Mouse (Mus musculus): ENCODE data around the gene Stxbp6.
A peak's percentile ranks its signal among the peaks of the same experiment; 100 is the strongest.

The Stxbp6 gene

DNA sequence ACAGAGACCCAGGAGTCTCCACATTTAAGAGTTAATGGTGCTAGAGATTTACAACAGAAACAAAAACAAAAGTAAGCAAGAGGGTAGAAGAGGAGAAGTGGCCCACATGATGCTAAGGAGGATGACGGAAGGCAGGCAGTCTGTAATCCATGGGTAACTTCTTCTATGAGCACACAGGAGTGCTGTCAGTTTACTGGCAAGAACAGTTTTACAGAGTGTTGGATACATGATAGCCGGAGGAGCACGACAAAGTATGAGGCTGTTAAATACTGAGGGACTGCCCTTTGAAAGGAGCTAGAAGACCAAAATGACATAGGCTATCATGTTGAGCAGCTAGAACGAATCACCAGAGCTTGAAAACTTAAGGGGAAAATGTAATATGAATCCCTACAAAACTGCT is 81.7 kb downstream of the Stxbp6 start:
- no peak for DNase-seq

DNA sequence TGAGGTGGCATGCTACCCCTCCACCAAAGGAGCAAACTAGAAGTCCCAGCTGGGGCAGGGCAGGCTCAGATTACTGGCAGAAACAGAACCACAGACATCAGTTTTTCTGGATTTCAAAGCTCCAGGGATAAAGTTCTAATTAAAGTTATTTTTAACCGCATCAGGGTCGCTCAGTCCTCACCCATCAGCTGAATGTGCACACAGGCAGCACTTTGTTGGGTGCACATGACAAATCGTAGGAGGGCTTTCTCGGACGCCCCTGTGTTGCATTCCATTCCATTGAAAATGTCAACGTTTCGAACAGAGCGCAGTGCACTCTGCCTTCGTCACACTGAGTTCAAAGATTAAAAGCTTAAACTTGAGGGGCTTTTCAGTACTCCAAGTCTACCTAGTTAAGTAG is 84.1 kb downstream of the Stxbp6 start:
- no peak for DNase-seq

DNA sequence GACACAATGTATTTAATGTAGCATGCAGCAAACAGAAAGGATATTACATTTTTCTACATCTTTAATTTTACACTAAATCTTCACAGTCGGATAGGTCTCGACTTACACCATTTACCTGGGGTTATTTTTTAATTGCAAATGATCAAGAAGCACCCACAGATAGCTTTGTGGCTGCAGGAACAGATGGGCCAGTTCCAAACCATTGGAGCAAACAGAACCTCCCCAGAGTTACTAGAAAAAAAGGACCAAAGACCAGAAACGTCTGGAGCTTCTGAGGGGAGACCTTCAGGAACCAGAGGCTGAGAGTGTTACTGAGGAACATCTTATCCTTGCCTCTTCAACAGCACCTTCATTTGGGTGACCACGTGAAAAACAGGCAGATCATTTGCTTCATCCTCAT is 85.5 kb downstream of the Stxbp6 start:
- DNase-seq, result no peak

DNA sequence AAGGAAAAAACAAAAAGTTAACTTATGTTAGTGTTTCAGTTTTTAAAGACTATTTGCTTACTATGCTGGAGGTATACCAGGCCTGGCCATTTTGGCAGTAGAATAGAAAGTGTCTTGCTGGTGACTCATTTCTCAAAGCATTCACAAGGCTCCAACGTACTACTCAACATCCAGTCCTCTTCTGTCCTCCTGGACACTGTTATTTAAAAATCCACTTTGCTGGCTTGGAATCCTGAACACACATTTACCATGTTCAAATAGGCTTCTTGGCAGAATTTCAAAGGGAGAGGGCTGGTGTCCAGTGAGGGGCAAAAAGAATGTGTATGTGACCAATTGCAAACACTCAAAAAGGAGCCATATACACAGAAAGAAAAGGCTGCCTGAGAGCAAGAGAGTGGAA is 86.7 kb downstream of the Stxbp6 start:
- DNase-seq, result no peak

DNA sequence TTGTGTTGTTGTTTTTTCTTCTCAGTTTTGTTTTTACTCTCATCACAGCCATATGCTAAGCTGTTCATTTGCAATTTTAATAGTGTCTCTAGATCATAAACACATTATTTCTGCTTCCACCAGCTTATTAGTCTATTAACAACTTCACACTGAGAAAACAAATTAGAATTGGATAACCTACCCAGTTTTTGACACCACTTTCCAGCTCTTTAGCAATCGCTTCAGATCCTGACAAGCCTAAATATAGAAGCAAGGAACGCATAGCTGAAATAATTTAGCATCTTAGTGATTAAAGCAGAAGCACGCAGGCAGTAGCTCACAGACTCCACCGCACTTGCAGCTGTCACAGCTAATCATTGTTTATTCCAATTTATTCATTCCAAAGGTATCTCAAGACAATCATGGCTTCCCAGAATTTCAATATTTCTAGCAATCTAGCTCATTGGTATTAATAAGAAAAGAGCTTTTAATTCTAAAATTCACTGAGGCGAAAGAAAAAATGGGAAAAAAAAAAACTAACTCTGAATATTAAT is 95.1 kb downstream of the Stxbp6 start:
- no peak for DNase-seq

DNA sequence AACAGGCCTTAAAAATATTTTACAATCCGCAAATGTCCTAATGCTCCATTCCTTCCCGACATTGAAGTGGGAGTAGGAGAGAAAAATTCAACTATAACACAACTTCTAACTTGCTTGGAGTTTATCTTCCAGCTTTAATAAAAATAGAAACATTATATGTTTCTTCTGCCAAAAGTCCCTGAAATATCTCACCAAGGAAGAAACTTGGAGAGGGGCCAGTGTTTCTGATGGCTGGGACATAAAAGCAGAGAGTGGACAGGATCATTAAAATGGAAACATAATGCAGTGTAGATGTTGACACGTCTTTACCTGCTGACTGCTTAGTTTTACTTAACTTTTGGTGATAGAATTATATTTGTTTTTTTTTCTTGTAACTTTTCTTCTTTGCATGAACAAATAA is 99.2 kb downstream of the Stxbp6 start:
- DNase-seq, result no peak

DNA sequence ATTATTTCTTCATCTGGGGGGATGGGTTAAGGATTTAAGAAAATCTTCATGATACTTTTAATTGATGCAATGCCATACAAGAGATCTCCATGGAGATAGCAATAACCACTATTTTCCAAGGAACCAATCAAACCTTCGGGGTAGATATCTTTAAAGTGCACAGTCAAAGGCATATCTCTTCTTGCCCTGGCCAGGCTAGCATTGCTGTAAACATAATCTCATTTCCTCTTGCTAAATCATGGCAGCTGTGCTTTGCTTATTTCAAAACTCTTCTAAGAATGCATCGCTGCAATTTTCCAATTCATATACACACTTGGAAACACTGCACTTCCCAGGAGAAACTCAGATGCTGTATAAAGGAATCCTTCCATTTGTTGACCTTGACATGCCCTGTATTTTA is 103.0 kb downstream of the Stxbp6 start:
- no peak for DNase-seq

DNA sequence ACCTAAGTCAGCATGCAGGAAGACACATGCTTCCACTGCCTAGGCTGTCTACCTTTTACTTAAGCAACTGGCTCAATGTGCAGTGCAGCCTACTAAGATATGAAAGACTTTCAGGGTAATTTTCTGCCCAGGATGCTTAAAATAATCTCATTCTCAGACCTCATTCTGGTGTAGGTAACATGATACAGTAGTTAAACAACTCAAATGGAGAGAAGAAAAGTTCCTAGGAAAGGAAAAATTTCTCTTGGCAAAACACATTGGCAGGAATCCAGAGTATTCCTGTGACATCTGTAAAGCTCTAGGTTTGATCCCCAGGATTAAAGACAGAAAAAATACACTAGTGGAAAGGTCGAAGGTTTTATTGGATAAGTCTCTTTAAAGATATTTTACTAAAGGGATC is 107.1 kb downstream of the Stxbp6 start:
- no peak for DNase-seq

DNA sequence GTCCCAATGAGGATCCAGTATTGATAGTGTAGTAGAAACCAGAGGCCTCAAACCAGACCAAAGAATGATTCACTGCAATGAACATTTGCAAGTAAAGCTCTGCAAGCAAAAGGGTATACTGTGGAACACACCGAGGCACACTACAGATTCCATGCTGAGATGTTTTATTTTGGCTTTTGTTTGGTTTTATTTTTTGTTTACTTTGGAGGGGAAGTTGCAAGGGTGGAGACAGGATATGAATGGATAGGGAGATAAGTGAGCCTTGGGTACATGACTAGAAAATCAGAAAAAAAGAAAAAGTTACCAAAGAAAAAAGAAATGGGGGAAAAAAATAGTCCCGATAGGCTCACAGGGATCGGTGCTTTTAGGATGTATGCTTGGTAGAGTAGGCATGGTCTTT is 117.0 kb downstream of the Stxbp6 start:
- no peak for DNase-seq

DNA sequence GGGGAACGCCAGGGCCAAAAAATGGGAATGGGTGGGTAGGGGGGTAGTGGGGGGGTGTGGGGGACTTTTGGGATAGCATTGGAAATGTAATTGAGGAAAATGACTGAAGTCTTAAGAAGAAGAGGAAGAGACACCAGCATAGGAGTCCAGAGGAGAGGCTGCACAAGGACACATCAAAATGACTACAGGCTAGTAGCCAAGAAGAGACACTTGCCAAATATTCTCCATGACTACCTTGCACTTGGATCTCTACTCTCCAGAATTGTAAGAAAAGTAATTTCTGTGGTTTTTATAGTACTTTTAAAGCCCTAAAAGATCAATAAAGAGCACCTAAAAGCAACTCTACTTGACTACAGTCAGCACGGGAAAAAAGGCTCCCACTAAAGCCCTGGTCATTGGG is 121.4 kb downstream of the Stxbp6 start:
- DNase-seq, result no peak

DNA sequence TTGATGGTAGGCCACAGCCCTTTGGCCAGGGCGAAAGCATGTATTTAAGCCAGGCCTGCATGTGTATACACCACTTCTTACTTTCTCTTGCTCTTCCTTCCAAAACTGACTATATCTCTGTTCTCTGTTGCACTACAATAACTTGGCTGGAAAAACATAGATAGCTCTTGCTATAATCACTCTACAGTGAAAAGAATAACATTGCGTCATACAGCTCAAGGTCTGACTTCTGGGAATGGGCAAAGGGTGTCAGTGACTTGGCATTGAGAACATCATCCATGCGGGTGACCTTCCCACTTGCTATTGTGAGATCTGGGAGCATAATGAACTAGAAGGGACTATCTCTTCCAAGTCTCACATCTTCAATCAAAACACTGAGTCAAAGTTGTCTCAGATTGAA is 122.4 kb downstream of the Stxbp6 start:
- no peak for DNase-seq

DNA sequence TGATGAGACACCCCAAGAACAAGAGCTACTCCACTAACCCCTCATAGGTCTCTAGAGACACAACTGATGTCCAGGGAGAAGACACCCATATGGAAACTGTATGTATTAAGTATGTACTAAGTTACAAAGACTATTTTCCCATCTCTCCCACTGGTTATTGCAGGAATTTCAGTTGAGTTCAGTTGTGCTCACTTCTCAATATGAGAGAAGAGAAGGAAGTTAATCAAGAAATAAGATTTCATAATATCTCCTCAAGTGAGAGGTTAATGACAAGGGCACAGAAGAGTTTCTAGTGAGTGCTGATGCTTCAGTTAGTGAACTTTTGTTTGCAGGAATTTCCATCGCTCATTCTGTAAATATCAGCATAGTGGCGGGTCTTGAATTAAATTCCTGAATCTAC is 124.0 kb downstream of the Stxbp6 start:
- no peak for DNase-seq

DNA sequence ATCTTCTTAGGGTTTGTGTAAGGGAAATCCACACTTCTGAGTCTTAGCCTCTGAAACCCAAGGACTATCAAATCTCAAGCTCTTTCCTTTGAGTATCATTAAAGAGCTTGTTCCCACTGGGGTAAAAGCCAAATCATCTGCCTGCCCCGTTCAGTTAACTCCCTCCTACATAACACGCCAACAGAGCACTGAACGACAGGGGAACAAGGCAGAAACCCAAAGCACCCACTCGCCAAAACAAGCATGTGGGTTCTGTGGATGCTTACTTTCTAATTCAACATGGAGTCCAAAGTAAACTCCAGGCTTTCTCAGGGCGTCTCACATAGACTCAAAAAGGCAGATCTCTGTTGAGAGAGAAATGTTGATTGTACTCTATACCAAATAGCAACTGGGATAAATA is 126.7 kb downstream of the Stxbp6 start:
- DNase-seq, result no peak

DNA sequence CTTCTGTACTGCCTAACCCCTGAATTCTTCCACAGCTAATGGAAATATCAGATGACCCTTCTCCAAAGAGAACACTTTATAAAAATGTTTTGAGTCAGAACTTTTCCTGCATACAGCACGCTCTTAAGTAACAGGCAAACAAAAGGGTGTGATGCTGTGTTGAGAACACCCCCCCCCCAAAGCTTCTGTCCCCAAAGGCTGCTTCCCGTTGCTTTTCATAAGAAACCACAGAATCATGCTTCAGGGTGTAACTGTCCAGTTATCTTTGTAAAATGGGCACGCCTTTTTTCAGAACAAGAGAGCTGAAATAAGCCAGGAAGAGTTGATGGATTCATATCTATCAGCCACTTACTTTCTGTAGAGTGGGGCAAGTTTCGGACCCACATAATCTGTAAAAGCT is 134.2 kb downstream of the Stxbp6 start:
- no peak for DNase-seq

DNA sequence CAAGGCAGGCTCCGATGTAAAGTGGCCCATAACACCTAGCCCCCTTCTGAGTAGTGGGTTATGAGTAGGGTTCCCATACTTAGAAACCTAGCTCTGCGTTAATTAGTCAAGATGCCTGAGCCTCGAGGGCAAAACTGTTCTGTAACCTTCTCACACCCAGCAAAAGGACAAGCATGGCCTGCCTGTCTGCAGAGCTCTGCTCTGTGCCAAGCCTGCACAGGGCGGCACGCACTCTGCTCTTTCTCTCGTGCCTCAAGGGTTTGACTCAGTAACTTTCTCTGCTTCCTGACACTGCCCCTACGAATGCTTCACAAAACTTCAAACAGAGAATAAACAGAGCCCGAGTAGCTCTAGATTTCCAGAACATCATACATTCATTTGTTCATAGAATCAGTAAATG is 135.4 kb downstream of the Stxbp6 start:
- DNase-seq, result no peak

DNA sequence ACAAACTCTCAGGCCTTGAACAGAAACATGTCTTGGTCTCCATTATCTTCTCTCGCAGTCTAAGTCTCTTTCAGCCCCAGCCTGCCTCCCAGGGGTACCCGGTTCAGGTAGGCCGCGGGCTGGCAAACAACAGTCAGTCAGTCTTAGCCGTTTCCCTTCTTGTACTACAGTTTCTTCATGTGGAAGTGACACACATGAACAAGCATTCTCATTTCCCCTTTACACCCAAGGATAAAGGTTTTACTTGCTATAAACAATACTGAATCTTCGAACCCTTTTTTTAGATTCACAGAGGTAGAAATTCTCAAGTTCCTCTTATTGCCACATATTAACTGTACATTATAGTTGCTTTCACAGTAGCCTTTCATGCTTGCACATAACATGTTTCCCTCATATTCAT is 141.6 kb downstream of the Stxbp6 start:
- DNase-seq, result no peak

DNA sequence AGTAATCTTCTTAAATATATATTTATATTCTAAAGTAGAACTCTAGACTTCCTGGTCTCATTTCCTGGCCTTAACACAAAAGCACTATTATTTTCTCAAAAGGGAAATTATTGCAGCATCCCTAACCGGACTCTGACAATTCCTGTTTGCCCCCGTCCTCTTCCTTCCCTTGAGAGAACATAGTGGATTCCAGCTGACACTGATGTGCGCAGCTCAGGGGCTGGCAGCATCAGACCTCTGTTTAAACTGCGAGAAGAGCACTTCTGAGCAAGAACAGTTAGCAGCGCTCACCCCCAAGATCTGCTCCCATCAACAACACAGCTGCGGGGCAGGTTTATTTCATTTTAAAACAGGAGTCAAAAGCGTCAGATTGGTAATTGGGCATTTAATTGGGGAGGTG is 142.8 kb downstream of the Stxbp6 start:
- DNase-seq, result no peak

DNA sequence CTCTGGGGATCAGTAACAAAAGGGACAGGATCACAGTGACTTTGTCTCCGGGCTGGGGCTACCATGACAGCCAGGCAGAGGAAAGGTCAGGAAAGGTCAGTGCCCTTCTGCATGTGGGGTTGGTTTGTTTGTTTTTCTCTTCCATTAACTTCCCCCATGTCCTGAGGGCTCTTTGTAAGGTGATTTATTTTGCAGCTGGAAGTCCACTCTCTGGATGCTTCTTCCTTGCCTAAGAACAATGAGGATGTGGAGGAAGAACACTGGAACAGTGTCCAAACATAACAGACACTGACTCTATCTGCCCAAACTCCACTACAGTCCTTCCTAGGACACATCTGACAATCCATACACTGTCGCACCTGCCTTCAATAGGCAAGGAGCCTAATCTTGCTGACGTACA is 146.1 kb downstream of the Stxbp6 start:
- DNase-seq, result no peak

DNA sequence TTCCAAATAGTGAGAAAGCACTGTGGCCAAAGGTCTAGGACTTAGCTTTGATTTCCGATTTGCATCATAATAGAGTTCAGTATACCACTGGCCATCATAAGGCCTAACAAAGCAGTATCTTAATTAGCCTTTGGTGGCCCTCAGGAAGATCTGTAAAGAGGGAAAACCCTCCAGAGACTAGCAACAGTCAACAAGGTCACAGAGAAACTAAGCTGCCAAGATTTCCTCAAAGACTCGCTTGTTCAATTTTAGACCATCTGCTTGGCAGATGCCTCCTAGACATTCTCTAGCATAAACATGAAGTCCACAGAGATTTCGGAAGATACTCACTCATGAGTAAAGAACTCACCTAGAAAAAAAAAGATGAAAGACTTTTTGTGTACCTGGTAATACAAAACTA is 148.6 kb downstream of the Stxbp6 start:
- DNase-seq, result peak; percentile 4

DNA sequence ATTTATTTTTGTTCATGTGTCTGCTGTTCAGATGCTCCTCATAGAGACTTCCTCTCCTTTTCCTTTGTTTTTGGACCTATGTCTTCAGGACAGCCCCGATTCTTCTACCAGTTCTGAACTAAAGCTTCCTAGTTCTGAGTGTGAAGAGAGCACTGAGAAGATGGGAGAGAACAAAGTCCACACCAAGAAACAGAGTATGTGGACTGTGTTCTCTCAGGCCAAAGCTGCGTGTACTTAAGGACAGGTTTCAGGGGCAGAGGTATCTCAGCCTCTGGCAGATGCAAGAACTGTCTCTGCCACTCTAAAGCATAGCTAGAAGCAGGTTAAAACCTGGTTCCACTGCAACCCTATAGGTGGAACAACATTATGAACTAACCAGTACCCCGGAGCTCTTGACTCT is 151.2 kb downstream of the Stxbp6 start:
- no peak for DNase-seq

DNA sequence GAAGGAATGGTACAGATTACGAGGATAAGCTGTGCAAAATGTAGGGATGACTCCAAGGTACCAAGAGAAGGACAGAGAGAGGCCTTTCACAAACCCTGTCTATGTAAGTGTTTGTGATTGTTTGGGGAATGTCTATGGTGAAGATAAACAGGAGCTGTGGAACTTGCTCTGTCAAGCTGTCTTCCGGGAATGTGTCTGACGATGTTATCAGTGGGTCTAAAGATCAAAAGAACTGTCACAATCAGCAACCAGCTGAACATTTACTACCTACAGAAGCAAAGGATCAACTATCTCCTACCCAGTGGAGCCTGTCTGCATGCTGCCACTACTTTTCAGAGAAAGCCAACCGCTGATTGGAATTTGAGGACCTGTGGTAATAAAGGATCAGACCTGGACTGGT is 152.3 kb downstream of the Stxbp6 start:
- DNase-seq, result no peak

DNA sequence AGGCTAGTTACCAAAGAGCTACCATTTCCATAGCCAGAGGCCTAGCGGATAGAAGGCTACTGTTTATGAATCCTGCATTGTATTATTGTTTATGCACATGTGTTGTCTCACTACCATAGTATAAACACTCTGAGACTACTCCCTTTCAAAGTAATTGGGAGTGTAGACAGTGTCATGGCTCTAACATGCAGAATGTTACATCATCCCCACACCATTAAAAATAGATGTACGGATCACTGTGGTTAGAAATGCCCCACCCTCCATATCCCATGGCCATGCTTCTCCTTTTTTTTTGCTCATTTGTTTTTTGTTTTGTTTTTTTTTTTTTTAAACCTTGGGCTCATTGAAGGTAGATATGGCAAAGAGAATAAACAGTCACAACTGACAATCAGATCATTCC is 154.9 kb downstream of the Stxbp6 start:
- no peak for DNase-seq

DNA sequence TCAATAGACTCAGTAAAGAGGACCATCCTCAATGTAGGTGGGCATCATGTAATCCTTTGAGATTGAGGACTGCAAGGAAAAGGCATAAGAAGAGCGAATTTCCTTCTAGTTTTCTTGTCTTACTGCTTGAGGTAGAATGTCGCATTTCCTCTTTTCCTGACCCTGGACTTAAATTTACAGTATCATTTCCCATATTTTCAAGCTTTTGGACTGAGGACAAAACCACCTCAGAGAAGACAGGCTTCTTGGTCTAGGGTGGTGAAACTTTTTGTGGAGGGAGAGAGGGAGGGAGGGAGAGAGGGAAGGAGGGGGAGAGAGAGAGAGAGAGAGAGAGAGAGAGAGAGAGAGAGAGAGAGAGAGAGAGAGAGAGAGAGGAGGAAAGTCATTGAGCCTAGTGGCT is 155.6 kb downstream of the Stxbp6 start:
- DNase-seq, result no peak

DNA sequence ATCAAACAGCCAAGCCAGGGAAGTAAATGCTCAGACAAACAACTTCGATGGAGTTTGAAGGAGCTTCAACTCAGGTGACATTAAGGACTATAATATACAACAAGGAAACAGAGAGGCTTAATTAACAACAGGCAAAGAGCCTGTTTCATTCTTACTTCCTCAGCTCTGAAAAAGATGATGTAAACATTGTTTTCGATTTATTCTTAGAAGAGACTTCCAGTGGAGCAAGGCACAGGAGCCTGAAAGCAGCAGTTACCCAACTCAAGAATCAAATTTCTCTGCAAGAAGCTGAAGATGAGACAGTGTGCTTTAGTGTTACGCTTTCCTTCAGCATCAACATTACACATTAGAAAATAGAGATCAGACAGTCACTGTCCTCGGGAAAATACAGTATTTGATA is 160.7 kb downstream of the Stxbp6 start:
- DNase-seq, result no peak

DNA sequence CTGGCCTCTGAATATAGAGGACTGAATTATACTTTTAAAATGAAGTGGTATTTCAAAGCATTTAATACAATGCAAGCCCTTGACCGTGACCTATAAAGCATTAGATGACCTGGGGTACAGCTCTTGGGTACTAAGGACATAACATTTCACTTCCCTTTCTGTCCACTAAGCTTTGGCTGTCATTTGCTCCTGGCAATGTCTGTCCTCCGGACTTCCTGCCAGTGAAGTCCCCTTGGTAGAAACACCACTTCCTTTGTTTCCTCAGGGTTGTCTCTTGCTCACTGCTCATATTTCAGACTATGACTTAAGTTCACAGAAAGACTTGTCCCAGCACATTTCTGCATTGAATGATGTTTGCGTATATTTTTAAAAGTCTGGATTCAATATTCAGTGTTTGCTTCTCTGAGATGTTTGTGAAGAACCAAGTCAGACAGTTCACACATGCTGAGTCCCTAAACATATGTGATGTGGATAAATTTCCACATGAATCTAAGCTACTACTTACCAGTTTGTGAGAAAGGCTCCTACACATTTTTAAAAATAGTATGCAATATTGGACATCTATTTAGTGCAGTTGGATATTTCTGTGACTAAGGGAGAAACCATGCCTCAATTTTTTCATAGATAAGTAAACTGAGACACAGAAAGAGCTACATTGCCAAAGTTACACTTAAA is 166.3 kb downstream of the Stxbp6 start:
- no peak for DNase-seq

DNA sequence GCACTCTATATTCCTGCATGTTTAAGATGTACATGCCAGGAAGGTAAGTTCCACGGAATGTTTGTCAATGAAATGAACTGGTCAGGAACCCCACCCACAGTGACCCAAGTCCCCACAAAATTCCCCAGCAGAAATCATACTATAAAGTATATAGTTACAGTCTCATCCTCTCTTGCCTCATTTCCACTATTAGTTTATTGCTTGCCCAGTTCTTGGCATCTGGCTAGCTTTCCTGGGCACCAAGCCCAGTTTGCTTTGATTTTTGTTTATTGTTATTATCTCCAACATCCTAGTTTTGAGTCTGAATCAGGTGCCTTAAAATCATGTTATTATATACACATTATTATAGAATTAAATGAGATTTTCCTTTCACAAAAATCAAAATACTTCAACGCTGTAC is 168.5 kb downstream of the Stxbp6 start:
- DNase-seq, result no peak
